Mouse (Mus musculus): ENCODE measurements at regions not wholly inside any gene's neighbourhood (a gene's known extent, or its start where the extent isn't known, plus 50 kb on each side); places are given as distances from the start of the nearest gene placed in this dataset.

DNA sequence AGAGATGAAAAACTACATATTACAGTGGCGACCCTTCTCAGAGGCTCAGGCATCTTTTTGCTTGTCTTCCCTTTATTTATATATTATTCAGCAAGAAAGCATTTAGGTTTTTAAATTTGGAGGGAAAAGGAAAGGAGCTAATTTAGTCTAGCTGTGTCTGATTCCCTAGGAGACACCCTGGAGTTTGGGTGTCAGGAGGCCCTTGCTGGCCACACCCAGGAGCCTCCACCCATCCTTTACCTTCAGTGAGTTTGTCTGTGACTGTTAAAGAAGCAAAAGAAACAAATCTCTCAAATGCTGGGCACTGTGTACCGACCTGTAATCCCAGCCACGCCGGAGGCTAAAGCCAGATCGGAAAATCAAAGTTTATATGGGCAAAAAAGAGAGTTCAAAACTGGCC, 78.2 kb upstream of the Ppm1b start:
- TF ChIP-seq CTCF (IDR thresholded peaks at IDR 0.05; ENCODE audit: low read depth) (no peak), EP300 (IDR thresholded peaks at IDR 0.05; ENCODE audit: low read depth) (no peak)
